Mouse (Mus musculus) embryonic facial prominence, embryonic 11.5 days (tissue): Measurements from ENCODE around the gene Trappc3. TPM values are rescaled to one million over a fixed set of nuclear protein-coding genes. Genes with fewer than 3 reads are reported as not detected.
A peak's percentile ranks its signal among the peaks of the same experiment; 100 is the strongest.

ENCODE experiments used
- ATAC-seq: fragments of 200-750 bp; cut with Nextera tagmentation; replicated peaks from 2 replicates; pipeline ENCODE4 v1.8.0; 2017; ENCODE audit warnings: low read depth; ENCODE audit not compliant: insufficient number of reproducible peaks, low FRiP score, low TSS enrichment
- DNase-seq: peaks from one replicate; pipeline ENCODE4 v3.0.0-alpha.2; 2015; ENCODE audit warnings: low spot score
- H3K27ac ChIP-seq: fragments of 300-500 bp; sonication (generic); replicated peaks from 2 replicates; pipeline ENCODE4 v1.5.1; 2014; ENCODE audit warnings: mild to moderate bottlenecking, low read depth, low read length, control low read depth
- H3K27me3 ChIP-seq: fragments of 300-500 bp; sonication (generic); 2 replicates; pipeline ENCODE4 v1.6.1; 2014; ENCODE audit warnings: mild to moderate bottlenecking, low read length, moderate library complexity, mixed read lengths; ENCODE audit not compliant: control insufficient read depth, insufficient read depth
- H3K36me3 ChIP-seq: fragments of 300-500 bp; sonication (generic); replicated peaks from 2 replicates; pipeline ENCODE4 v1.6.1; 2014; ENCODE audit warnings: low read depth, mild to moderate bottlenecking, low read length, moderate library complexity, mixed read lengths; ENCODE audit not compliant: control insufficient read depth, insufficient read depth
- H3K4me1 ChIP-seq: fragments of 300-500 bp; sonication (generic); 2 replicates; pipeline ENCODE4 v1.6.1; 2014; ENCODE audit warnings: low read length, mixed read lengths; ENCODE audit not compliant: control insufficient read depth, insufficient read depth
- H3K4me2 ChIP-seq: fragments of 300-500 bp; sonication (generic); 2 replicates; pipeline ENCODE4 v1.6.1; 2014; ENCODE audit warnings: low read depth, mild to moderate bottlenecking, control low read depth, low read length, moderate library complexity
- H3K4me3 ChIP-seq: fragments of 300-500 bp; sonication (generic); 2 replicates; pipeline ENCODE4 v1.5.1; 2014; ENCODE audit warnings: low read depth, low read length, control low read depth
- H3K9ac ChIP-seq: fragments of 300-500 bp; sonication (generic); replicated peaks from 2 replicates; pipeline ENCODE4 v1.6.1; 2014; ENCODE audit warnings: mild to moderate bottlenecking, control low read depth, low read length
- H3K9me3 ChIP-seq: fragments of 300-500 bp; sonication (generic); replicated peaks from 2 replicates; pipeline ENCODE4 v1.6.1; 2016; ENCODE audit warnings: mild to moderate bottlenecking, low read length, inconsistent platforms, mixed read lengths; ENCODE audit not compliant: control insufficient read depth
- WGBS: fragments of 180-500 bp; shearing (Covaris S2); extraction: QIAGEN DNeasy Blood & Tissue Kit; methylation state at CpG from one replicate; pipeline ENCODE4 v1.1.7; 2014; 5-methylcytosine and 5-hydroxymethylcytosine counted together
- polyA plus RNA-seq: library from polyadenylated mRNA; unstranded; fragments of >200 nt; fragmentation: Nextera tagmentation; extraction: Ambion mirVana; gene quantifications from 2 replicates; pipeline ENCODE4 v1.2.1, GENCODE M21; 2014

Trappc3 gene
- polyA plus RNA-seq, 1 experiment from 2014 or later = 36.7 TPM

GRCm38 (mm10) chr4:126277906-126278564 is 15.9 kb downstream of the Trappc3 start:
- WGBS = 3% methylated on average over 13 of the region's 13 CpGs
- Histone ChIP-seq H3K4me1 (0 out of 2 replicates have a peak, but pooled peaks cover 2% of the 10 kb centered on the region), H3K27me3 (no peaks in the 10 kb centered on the region), H3K4me3 (no peak overlapping the region), H3K4me2 (0 out of 2 replicates have a peak overlapping the region, but pooled peaks have one; percentile 13), H3K9me3 (no peaks in the 10 kb centered on the region), H3K9ac (peak overlapping the region; percentile 18; the same call in 1 of the 2 replicates), H3K27ac (peak overlapping the region; percentile 30; the same call in 1 of the 2 replicates), H3K36me3 (0 out of 2 replicates have a peak, but pooled peaks cover 4% of the 10 kb centered on the region)
- ATAC-seq (peak; percentile 75), DNase-seq (peak; percentile 85)

- Histone ChIP-seq H3K9ac (peak overlapping the region; percentile 0; the same call in 1 of the 2 replicates), H3K27ac (peak overlapping the region; percentile 66), H3K9me3 (no peaks in the 10 kb centered on the region), H3K36me3 (0 out of 2 replicates have a peak, but pooled peaks cover 4% of the 10 kb centered on the region), H3K4me3 (no peak overlapping the region), H3K4me1 (0 out of 2 replicates have a peak, but pooled peaks cover 2% of the 10 kb centered on the region), H3K27me3 (no peaks in the 10 kb centered on the region), H3K4me2 (no peak overlapping the region)
- 12% methylated on average over 9 of the region's 9 CpGs for WGBS
- peak; percentile 83 for DNase-seq
- ATAC-seq = peak; percentile 65
Observed at GRCm38 (mm10) chr4:126278565-126278915, 16.4 kb downstream of the Trappc3 start.

- WGBS = 26% methylated on average over 9 of the region's 9 CpGs
- 0 out of 2 replicates have a peak, but pooled peaks cover 2% of the 10 kb centered on the region for H3K36me3 ChIP-seq
- peak overlapping the region; percentile 66 for H3K27ac ChIP-seq
- ATAC-seq = 0 out of 2 replicates have a peak, but pooled peaks have one; percentile 14
- DNase-seq = no peak
- H3K9me3 ChIP-seq = no peaks in the 10 kb centered on the region
- H3K4me2 ChIP-seq = no peak overlapping the region
- no peaks in the 10 kb centered on the region for H3K27me3 ChIP-seq
- peak overlapping the region; percentile 0; the same call in 1 of the 2 replicates for H3K9ac ChIP-seq
- 0 out of 2 replicates have a peak, but pooled peaks cover 2% of the 10 kb centered on the region for H3K4me1 ChIP-seq
- no peak overlapping the region for H3K4me3 ChIP-seq
Observed at GRCm38 (mm10) chr4:126278961-126279360, 16.8 kb downstream of the Trappc3 start.

GRCm38 (mm10) chr4:126281706-126282105 is 19.6 kb downstream of the Trappc3 start:
- 0 out of 2 replicates have a peak, but pooled peaks cover 2% of the 10 kb centered on the region for H3K4me1 ChIP-seq
- 35% methylated on average over 9 of the region's 9 CpGs for WGBS
- no peaks in the 10 kb centered on the region for H3K9me3 ChIP-seq
- no peak overlapping the region for H3K4me3 ChIP-seq
- ATAC-seq (no peak), DNase-seq (peak; percentile 64)
- no peak overlapping the region for H3K9ac ChIP-seq
- H3K27me3 ChIP-seq = peaks cover 6% of the 10 kb centered on the region
- H3K36me3 ChIP-seq = no peaks in the 10 kb centered on the region
- H3K27ac ChIP-seq = no peak overlapping the region
- H3K4me2 ChIP-seq = no peak overlapping the region

- no peak overlapping the region for H3K4me2 ChIP-seq
- no peak overlapping the region for H3K9ac ChIP-seq
- H3K27me3 ChIP-seq = peaks cover 16% of the 10 kb centered on the region
- no peaks in the 10 kb centered on the region for H3K36me3 ChIP-seq
- H3K27ac ChIP-seq = no peak overlapping the region
- WGBS = 90% methylated on average over 8 of the region's 8 CpGs
- ATAC-seq = no peak
- no peaks in the 10 kb centered on the region for H3K4me1 ChIP-seq
- no peaks in the 10 kb centered on the region for H3K9me3 ChIP-seq
- H3K4me3 ChIP-seq = no peak overlapping the region
- DNase-seq = no peak
Observed at GRCm38 (mm10) chr4:126283582-126283981, 21.5 kb downstream of the Trappc3 start.

GRCm38 (mm10) chr4:126286492-126286891 is 24.4 kb downstream of the Trappc3 start, which contains the start of gene Col8a2:
Col8a2 (plus strand) TSS chr4:126286793.
- Histone ChIP-seq H3K4me3 (peak within 1 kb of the TSS; percentile 45), H3K27ac (peak within 1 kb of the TSS; percentile 47; the same call in 1 of the 2 replicates), H3K36me3 (no peaks in the 10 kb centered on the region), H3K4me2 (peak within 1 kb of the TSS; percentile 65), H3K4me1 (0 out of 2 replicates have a peak, but pooled peaks cover 2% of the 10 kb centered on the region), H3K9ac (peak within 1 kb of the TSS; percentile 60), H3K27me3 (peaks cover 16% of the 10 kb centered on the region), H3K9me3 (no peaks in the 10 kb centered on the region)
- DNase-seq (peak; percentile 39), ATAC-seq (no peak)
- WGBS = 2% methylated on average over 36 of the region's 42 CpGs

- Histone ChIP-seq H3K4me2 (peak overlapping the region; percentile 8), H3K36me3 (no peaks in the 10 kb centered on the region), H3K9me3 (no peaks in the 10 kb centered on the region), H3K4me1 (0 out of 2 replicates have a peak, but pooled peaks cover 2% of the 10 kb centered on the region), H3K9ac (no peak overlapping the region), H3K27ac (no peak overlapping the region), H3K27me3 (peaks cover 16% of the 10 kb centered on the region), H3K4me3 (peak overlapping the region; percentile 45)
- 32% methylated on average over 11 of the region's 11 CpGs for WGBS
- no peak for DNase-seq
- ATAC-seq = no peak
Observed at GRCm38 (mm10) chr4:126287302-126287995, 25.3 kb downstream of the Trappc3 start.
